Mouse (Mus musculus) embryonic fibroblast, embryonic 13.5 days (primary cell): ENCODE measurements at regions not wholly inside any gene's neighbourhood (a gene's known extent, or its start where the extent isn't known, plus 50 kb on each side); places are given as distances from the start of the nearest gene placed in this dataset.

Experiments
- H3K27ac ChIP-seq: 2 replicates; pipeline ENCODE4 v1.5.1; 2012; ENCODE audit warnings: low read length, control low read depth, inconsistent platforms; ENCODE audit not compliant: insufficient read depth
- H3K4me1 ChIP-seq: 2 replicates; pipeline ENCODE4 v1.6.1; 2011; ENCODE audit warnings: low read length; ENCODE audit not compliant: control insufficient read depth, insufficient read depth
- H3K4me3 ChIP-seq: 2 replicates; pipeline ENCODE4 v1.5.1; 2011; ENCODE audit warnings: mild to moderate bottlenecking, control low read depth, low read length; ENCODE audit not compliant: insufficient read depth
- CTCF ChIP-seq: IDR thresholded peaks from 2 replicates; pipeline ENCODE4 v1.5.1; 2011; ENCODE audit warnings: mild to moderate bottlenecking, control low read depth, low read length, moderate library complexity, borderline replicate concordance; ENCODE audit not compliant: insufficient read depth
- POLR2A ChIP-seq: IDR thresholded peaks from 2 replicates; pipeline ENCODE4 v1.6.1; 2011; ENCODE audit warnings: low read depth, mild to moderate bottlenecking, control low read depth, low read length, moderate library complexity

DNA sequence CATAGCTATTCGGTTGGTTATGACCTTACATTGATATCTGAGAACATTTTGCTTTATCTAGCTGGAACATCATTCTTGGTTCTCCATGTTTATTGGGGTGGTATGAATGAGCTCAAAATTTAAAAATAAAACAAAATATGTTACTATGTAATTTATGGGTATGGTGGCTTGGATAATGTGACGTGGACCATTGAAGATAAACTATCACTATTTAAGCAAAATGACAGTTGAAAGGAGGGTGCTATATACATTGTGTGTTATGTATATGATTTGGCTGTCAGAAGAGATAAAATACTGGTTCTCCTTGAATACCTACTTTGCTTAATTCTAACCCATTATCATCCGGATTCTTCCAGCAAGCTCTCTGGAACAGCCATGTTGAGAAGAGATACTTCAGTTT is 424.2 kb upstream of the Zeb2 start:
- no peak overlapping the region for H3K4me3 ChIP-seq
- H3K27ac ChIP-seq, result no peak overlapping the region
- TF ChIP-seq POLR2A, result no peak
- TF ChIP-seq CTCF, result no peak
- no peaks in the 10 kb centered on the region for H3K4me1 ChIP-seq

DNA sequence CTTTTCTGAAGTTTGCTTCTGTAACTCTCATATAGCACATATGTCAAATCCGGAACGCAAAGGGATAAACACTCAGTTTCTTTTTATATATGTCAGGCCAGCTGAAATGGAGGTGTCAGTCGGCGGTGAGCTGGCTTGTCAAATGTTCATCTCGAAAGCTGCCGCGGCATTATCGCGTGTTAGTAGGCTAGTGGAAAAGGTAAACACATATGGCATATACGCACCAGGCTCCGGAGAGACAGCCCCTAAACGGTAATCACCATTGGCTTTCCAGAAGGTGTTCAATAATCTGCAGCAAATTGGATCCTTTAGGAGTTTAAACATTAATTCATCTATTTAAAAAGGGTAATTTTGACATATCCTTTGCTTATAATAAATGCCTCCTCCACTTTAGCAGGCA is 421.8 kb upstream of the Zeb2 start:
- Histone ChIP-seq H3K4me3 (no peak overlapping the region), H3K27ac (no peak overlapping the region), H3K4me1 (no peaks in the 10 kb centered on the region)
- TF ChIP-seq CTCF, result no peak
- TF ChIP-seq POLR2A, result no peak

DNA sequence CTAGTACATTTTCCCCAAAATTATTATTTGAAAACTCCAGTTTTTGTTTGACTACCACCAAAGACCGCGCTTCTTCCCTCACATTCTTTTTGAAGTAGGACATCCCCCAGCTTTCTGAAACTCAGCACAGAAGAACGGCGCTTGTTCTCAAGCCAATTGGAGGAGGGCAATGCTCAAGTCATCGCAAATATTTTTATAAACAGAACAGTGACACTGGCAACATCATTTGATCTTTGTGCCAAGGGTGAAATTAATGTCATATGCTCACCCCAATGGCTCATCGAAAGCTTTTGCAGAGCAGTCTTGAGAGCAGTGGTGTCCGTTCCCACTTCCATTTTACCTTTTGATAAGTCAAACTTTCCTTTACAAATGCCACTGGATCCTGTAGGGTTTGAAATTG is 420.5 kb upstream of the Zeb2 start:
- Histone ChIP-seq H3K4me1 (no peaks in the 10 kb centered on the region), H3K4me3 (no peak overlapping the region), H3K27ac (no peak overlapping the region)
- no peak for TF ChIP-seq POLR2A
- TF ChIP-seq CTCF, result no peak

DNA sequence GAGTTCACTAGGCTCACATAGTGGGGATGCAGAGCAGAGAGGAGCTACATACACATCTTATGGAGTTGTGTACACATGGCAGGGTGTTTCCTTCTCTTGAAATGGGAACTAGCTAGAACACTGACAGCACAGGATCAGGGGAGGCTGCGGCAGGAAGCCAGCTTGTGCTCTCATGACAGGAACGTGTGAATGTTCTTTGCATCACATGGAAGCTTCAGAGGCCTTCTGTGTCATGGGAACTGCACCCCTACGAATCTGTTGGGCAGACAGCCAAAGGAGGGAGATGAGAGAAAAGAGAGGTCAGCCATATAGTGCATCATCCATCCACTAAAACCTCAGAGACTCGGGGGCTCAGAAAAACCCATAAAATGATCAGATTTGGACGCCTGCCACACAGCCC is 417.6 kb upstream of the Zeb2 start:
- Histone ChIP-seq H3K27ac (no peak overlapping the region), H3K4me3 (no peak overlapping the region), H3K4me1 (no peaks in the 10 kb centered on the region)
- TF ChIP-seq CTCF (no peak), POLR2A (no peak)

DNA sequence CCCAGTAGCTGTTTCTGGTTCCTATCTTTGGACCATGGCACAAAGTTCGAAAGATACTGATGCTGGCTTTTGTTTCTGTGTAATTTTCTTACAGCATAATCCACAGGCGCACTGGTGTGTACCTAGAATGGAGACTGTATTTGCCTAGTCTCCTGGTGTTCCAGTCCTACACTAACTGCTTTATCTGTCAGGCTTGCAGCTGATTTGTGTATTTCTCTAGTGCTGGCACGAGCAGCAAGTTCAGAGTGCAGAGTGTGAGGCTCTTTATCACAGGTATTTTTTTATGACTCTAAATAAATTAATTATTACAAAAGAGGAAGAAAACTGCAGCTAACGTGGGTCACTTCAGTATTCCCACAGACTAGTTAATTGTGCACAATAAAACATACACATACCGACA is 405.1 kb upstream of the Zeb2 start:
- Histone ChIP-seq H3K27ac (no peak overlapping the region), H3K4me3 (no peak overlapping the region), H3K4me1 (no peaks in the 10 kb centered on the region; the same call in 1 of the 2 replicates)
- TF ChIP-seq CTCF (no peak), POLR2A (no peak)

DNA sequence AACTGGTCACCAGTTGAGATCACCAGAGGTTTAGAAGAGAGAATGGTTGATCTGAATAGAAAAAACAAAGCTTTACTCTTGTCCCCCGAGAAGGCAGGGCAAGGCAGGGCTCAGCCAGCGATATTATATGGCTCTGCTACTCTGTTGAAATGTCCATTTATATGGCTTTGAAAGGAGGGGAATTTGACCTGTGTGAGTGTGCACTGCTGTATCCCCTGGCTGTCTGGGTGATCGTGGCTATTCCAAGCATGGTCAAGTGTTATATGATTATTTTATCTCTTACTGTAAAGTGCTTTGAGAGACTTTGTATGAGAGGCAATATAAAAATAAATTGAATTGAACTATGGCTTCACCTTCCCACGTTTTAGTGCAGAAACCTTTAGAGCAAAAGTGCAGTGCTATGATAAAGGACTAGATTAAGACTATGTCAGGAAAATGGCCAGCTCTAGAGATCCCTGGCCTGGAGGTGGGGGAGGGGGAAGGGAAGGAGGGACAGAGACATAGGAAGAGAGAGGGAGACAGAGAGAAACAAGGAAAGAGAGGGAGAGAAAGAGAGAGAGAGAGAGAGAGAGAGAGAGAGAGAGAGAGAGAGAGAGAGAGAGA is 402.5 kb upstream of the Zeb2 start:
- H3K4me3 ChIP-seq, result no peak overlapping the region
- no peaks in the 10 kb centered on the region; the same call in 1 of the 2 replicates for H3K4me1 ChIP-seq
- H3K27ac ChIP-seq, result no peak overlapping the region
- no peak for TF ChIP-seq CTCF
- TF ChIP-seq POLR2A, result no peak

DNA sequence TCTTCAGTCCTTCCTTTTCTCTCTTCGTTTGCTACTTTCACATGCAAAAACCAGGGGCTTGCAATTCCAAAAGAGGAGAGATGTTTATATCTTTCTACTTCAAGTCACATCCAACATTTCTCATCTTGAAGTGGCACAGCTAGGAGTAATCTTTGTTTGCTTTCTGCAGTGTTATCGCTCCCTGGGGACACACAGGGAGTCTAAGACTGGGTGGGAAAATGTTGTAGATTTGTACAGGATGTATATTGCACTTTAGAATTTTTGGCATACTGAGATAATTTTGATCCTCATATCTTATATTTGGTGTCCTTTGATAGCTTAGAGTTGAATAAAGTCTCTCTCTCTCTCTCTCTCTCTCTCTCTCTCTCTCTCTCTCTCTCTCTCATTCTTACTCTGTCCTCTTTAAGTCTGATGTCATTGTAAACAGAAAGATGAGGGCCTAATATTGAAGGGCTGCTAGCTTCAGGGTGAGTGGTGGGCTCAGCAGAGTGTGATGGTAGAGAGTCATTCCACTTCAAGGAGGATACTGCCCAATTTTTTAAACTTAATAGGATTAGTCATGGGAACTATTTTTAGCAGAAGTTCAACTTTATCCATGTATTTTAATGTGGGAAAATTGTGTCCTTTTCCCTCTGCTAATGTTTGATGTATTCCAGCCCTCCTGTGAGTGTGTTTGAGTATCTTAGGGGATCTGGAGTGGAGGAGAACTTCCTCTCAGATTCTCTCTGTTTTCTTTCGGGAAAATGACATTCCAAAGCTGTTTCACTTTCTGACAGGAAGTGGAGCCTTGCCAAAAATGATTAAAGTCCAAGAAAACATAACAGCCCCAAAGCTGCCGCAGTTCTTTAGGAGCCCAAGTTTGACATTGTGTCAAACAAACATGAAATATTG is 397.3 kb upstream of the Zeb2 start:
- Histone ChIP-seq H3K27ac (peak overlapping the region; percentile 73; the same call in 1 of the 2 replicates), H3K4me3 (no peak overlapping the region), H3K4me1 (no peaks in the 10 kb centered on the region; the same call in none of the 2 replicates)
- TF ChIP-seq CTCF, result no peak
- TF ChIP-seq POLR2A, result no peak

DNA sequence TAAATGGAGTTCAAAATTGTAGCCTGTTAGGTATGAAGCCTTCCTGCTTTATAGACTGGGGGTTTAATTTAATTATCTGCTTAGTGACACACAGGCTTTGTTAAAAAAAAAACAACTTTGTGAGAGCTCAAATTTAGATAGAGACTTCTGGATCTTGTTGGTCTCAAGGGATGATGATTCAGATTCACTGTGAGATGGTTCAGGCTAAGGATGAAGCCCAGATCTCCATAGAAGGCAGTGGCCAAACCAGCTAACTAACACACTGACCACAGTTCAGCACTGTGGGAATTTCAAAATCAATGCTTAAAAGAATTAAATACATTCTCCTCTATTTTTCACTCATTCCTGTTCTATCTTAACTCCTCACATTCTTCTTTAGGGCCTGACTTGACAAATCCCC is 395.7 kb upstream of the Zeb2 start:
- Histone ChIP-seq H3K27ac (peak overlapping the region; percentile 80), H3K4me3 (no peak overlapping the region), H3K4me1 (no peaks in the 10 kb centered on the region; the same call in 1 of the 2 replicates)
- no peak for TF ChIP-seq CTCF
- no peak for TF ChIP-seq POLR2A

DNA sequence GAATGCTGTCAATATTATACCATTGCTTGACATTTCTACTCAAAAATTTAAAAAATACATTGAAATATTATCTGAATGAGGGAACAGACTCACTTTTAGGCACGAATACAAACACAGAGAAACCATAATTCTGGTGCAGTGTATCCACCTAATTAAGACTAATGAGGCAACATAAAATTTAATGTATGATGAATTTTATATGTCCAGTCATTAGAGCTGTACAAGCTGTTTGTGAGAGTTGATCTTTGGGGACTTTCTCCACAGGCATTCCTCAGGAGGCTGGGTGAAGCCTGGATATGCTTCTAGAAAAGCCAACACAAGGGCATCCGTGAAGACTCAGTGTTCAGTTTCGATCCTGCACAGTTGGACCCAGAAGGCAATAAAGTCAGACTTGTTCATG is 394.6 kb upstream of the Zeb2 start:
- Histone ChIP-seq H3K27ac (no peak overlapping the region), H3K4me3 (no peak overlapping the region), H3K4me1 (no peaks in the 10 kb centered on the region; the same call in 1 of the 2 replicates)
- TF ChIP-seq CTCF (no peak), POLR2A (no peak)

DNA sequence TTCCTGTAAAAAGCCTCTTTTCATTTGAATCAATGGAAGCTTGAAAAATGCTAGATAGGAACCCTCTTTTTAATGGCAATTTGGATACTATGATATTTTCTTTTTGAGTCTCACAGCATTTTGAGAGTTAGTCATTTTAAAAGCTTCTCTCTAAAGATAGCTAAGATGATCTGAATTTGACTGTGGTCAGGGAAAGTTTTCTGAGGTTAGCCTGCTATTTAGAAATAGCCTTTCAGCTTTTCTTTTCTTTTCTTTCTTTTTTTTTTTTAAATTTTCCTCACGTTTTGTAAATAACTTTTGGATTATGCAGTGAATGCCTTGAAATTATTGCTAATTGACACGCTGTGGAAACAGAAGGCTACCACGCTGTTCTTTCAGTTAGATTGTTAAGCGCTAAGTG is 387.3 kb upstream of the Zeb2 start:
- Histone ChIP-seq H3K27ac (no peak overlapping the region; the same call in 1 of the 2 replicates), H3K4me1 (no peaks in the 10 kb centered on the region), H3K4me3 (no peak overlapping the region)
- TF ChIP-seq CTCF (no peak), POLR2A (no peak)
